Mouse (Mus musculus) liver, embryonic 14.5 days (tissue): ENCODE measurements at regions not wholly inside any gene's neighbourhood (a gene's known extent, or its start where the extent isn't known, plus 50 kb on each side); places are given as distances from the start of the nearest gene placed in this dataset.

Source experiments
- CTCF ChIP-seq: IDR thresholded peaks from 2 replicates; pipeline ENCODE4 v1.5.1; 2016; ENCODE audit warnings: antibody characterized with exemption, low read depth, control low read depth
- EP300 ChIP-seq: IDR thresholded peaks from 2 replicates; pipeline ENCODE4 v1.6.1; 2016; ENCODE audit warnings: antibody characterized with exemption, low read depth

- no peak for TF ChIP-seq CTCF
- no peak for TF ChIP-seq EP300
Measured at GRCm38 (mm10) chr9:100340796-100341195, 145.8 kb downstream of the Il20rb start.
